Mouse (Mus musculus) spleen, adult 2 months (tissue): ENCODE measurements around the gene Insc.

Source experiments
- CTCF ChIP-seq: fragments of 200-500 bp; IDR thresholded peaks from 2 replicates; pipeline ENCODE4 v1.5.1; 2011; ENCODE audit warnings: mild to moderate bottlenecking, inconsistent platforms; ENCODE audit not compliant: insufficient read depth, insufficient read length, insufficient replicate concordance; ENCODE audit errors: extremely low read depth
- POLR2A ChIP-seq: fragments of 200-500 bp; IDR thresholded peaks from 2 replicates; pipeline ENCODE4 v1.6.1; 2011; ENCODE audit warnings: low read depth, low read length, inconsistent platforms

DNA sequence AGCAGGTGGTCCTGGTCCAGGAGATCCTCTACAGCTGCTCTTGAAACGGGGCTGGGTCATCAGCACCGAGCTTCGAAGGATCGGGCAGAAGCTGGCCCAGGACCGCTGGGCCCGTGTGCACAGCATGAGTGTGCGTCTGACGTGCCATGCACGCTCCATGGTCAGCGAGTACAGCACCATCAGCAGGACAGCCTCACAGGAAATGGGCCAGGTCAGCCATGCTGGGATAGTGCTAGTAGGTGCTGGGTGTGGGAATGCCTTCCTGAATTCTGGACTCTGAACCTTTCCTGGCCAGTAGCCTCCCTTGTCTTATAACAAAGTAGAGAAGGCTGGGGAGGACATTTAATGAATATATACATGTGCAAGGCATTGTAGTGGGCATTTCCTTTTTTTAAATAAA is 47.6 kb downstream of the Insc start:
- TF ChIP-seq CTCF = no peak
- TF ChIP-seq POLR2A = no peak
